Mouse (Mus musculus): Measurements from ENCODE around the gene E2f8. TPM values are rescaled to one million over a fixed set of nuclear protein-coding genes. Genes with fewer than 3 reads are reported as not detected.

Gene E2f8
- polyA plus RNA-seq, 1 experiment from 2014 or later: 22.9 TPM

- H3K27me3 ChIP-seq: no peaks in the 10 kb centered on the region
- H3K4me1 ChIP-seq: peaks cover 32% of the 10 kb centered on the region
- no peaks in the 10 kb centered on the region for H3K36me3 ChIP-seq
- WGBS: 52% methylated on average over 2 of the region's 2 CpGs
- H3K27ac ChIP-seq: 0 out of 2 replicates have a peak overlapping the region, but pooled peaks have one; percentile 50
- H3K4me2 ChIP-seq: no peak overlapping the region
- no peak overlapping the region for H3K9ac ChIP-seq
- no peak overlapping the region for H3K4me3 ChIP-seq (replicated peaks)
- no peaks in the 10 kb centered on the region for H3K9me3 ChIP-seq (replicated peaks)
- ATAC-seq (replicated peaks; ENCODE audit: low FRiP score): no peak
These were observed 7.4 kb upstream of the E2f8 start for GRCm38 (mm10) chr7:48888751-48889150.

- WGBS: 19% methylated on average over 8 of the region's 8 CpGs
- peak; percentile 50; the same call in 1 of the 2 replicates for ATAC-seq (replicated peaks; ENCODE audit: low FRiP score)
- Histone ChIP-seq H3K4me1 (peaks cover 32% of the 10 kb centered on the region), H3K9me3 (replicated peaks) (no peaks in the 10 kb centered on the region), H3K4me3 (replicated peaks) (no peak overlapping the region), H3K36me3 (no peaks in the 10 kb centered on the region), H3K27ac (peak overlapping the region; percentile 50; the same call in 1 of the 2 replicates), H3K4me2 (peak overlapping the region; percentile 8; the same call in 1 of the 2 replicates), H3K9ac (no peak overlapping the region), H3K27me3 (0 out of 2 replicates have a peak, but pooled peaks cover under 1% of the 10 kb centered on the region)
These were observed 6.6 kb upstream of the E2f8 start for GRCm38 (mm10) chr7:48887973-48888372.

DNA sequence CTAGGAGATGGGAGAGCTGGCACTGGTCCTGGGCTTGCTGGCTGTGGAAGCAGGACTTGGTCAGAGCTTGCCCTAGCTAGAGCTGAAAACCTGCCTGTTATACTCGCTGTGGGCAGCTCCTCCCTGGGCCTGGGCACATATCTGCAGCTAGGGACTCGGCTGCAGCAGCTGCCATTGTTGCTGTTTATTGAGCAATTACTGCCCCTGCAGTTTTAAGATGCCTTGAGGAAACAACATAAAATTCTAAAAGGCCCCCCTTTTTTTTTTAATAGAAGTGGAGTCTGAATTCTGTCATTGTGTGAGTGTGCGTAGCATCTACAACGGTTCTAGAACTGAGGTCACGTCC lies 2.8 kb upstream of the E2f8 start:
- no peaks in the 10 kb centered on the region for H3K9me3 ChIP-seq (replicated peaks)
- H3K36me3 ChIP-seq: no peaks in the 10 kb centered on the region
- 0 out of 2 replicates have a peak, but pooled peaks cover 3% of the 10 kb centered on the region for H3K27me3 ChIP-seq
- peaks cover 46% of the 10 kb centered on the region for H3K4me1 ChIP-seq
- WGBS: 70% methylated on average over 5 of the region's 5 CpGs
- ATAC-seq (replicated peaks; ENCODE audit: low FRiP score): no peak
- no peak overlapping the region for H3K27ac ChIP-seq
- no peak overlapping the region for H3K4me2 ChIP-seq
- no peak overlapping the region for H3K4me3 ChIP-seq (replicated peaks)
- no peak overlapping the region for H3K9ac ChIP-seq

DNA sequence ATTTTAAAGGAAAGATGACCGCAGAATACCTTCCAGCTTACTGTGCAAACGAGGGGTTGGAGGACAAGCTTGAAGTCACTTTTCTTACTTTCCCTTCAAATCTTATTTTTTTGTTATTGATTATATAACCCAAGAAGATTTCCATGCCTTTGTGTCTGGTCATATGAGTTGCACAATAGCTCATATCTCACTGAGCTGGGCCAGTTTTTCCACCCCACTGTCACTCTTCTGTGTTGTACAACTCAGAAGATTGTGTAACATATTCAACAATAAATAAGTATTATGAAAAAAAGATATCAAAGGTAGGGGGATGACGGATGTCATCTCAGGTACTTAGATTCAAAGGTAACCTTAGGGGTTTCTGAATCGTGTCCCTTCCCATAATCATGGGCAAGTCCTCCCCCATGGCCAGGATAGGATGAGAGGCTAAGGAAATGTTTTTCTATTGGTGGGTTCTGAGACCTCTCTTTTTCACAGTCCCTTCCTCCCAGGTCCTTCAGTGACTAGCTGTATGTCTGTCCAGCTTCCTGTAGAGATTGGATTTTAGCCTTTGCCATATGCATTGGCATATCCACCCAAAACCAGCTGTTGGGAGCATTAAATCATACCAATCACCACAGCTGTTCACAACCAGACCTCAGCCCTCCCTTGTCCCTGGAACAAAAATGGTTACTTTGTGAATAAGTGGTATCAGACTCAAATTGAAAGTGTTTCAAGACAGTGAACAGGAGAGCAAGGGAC lies 2.3 kb upstream of the E2f8 start:
- Histone ChIP-seq H3K27ac (no peak overlapping the region), H3K36me3 (no peaks in the 10 kb centered on the region), H3K4me2 (no peak overlapping the region), H3K27me3 (0 out of 2 replicates have a peak, but pooled peaks cover 3% of the 10 kb centered on the region), H3K4me3 (replicated peaks) (no peak overlapping the region), H3K9me3 (replicated peaks) (no peaks in the 10 kb centered on the region), H3K4me1 (peaks cover 47% of the 10 kb centered on the region), H3K9ac (no peak overlapping the region)
- ATAC-seq (replicated peaks; ENCODE audit: low FRiP score): no peak
- WGBS: 79% methylated on average over 4 of the region's 4 CpGs

DNA sequence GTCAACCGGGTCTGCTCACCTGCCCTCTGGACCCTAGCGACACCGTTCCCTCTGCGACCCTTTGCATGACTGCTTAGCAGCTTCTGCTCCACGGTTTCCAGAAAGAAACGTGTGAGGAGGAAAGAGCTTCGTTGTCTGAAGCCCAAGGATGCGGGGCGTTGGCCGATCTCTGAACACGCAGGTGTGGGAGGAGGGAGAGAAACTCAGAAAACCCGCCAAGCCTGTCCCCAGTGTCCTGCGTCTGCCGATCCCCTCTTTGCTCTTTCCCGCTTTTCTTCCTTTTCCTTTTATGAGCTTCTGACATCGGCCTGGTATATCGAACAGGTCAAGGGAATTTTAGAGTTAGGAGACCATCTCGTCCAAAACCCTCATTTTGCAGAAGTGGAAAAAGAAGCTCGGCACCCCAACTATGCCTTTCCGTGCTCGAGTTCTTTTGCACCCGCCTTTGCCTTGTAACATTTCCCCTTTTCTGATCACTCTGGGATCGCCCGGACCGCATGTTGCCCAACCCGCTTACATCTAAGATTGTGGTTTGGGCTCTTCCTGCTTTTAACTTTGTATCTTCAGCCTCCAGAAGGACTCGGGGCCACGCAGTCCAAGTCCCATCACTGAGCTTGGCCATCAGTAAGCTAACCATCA lies 694 bp upstream of the E2f8 start:
- WGBS: 2% methylated on average over 28 of the region's 28 CpGs
- peak overlapping the region; percentile 86 for H3K4me2 ChIP-seq
- peaks cover 13% of the 10 kb centered on the region; the same call in 1 of the 2 replicates for H3K36me3 ChIP-seq
- H3K27me3 ChIP-seq: 0 out of 2 replicates have a peak, but pooled peaks cover 3% of the 10 kb centered on the region
- no peak for ATAC-seq (replicated peaks; ENCODE audit: low FRiP score)
- no peaks in the 10 kb centered on the region for H3K9me3 ChIP-seq (replicated peaks)
- peaks cover 48% of the 10 kb centered on the region for H3K4me1 ChIP-seq
- peak overlapping the region; percentile 89 for H3K4me3 ChIP-seq (replicated peaks)
- peak overlapping the region; percentile 90 for H3K9ac ChIP-seq
- peak overlapping the region; percentile 92 for H3K27ac ChIP-seq

DNA sequence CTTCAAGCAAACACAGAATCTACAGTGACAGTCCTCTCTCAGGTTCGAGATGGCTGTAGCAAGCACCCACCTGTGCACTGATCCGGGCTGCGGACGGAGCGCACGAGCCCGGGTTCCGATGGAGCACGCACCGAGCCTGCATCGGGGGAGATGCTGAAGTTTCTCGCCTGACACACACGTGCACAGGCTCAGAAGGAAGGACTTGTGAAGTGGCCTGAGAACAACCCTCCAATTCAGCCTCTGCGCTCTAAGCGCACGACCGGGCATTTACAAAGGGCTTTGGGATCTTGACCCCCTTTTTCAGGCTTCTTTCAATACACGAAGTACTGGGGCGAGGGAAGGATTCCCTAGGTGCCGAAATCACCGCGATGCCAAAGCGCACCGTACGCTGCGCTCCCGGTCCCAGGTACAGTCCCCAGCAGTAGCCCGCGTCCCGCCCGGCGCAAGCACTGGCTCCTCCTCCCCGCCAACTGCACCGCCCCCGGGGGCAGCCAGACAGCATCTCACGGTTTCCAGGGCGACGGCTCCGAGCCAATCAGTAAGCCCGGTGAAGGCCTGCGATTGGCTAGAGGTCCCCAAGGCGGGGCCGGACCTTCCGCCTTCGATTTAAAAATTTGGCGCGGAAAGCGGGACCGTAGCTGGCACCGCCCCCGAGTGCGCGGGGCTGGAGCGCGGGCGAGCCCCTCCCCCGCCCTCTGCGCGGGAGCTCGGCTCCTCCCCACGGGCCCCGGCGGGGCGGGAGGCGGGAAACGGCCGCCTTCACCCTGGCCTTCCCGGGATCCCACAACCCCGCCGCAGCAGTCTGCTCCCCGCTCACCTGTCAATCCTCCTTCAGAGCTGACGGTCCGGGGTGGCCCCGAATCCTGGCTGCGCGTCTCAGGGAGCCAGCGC lies 560 bp downstream of the E2f8 start:
- H3K4me3 ChIP-seq (replicated peaks): peak overlapping the region; percentile 89
- H3K9ac ChIP-seq: peak overlapping the region; percentile 90
- peak overlapping the region; percentile 92 for H3K27ac ChIP-seq
- peaks cover 43% of the 10 kb centered on the region for H3K4me1 ChIP-seq
- H3K9me3 ChIP-seq (replicated peaks): no peaks in the 10 kb centered on the region
- peak overlapping the region; percentile 86 for H3K4me2 ChIP-seq
- H3K27me3 ChIP-seq: 0 out of 2 replicates have a peak, but pooled peaks cover 3% of the 10 kb centered on the region
- peaks cover 25% of the 10 kb centered on the region for H3K36me3 ChIP-seq
- WGBS: under 1% methylated on average over 70 of the region's 77 CpGs
- ATAC-seq (replicated peaks; ENCODE audit: low FRiP score): peak; percentile 98

GRCm38 (mm10) chr7:48879574-48879973 lies 1.8 kb downstream of the E2f8 start:
- H3K4me3 ChIP-seq (replicated peaks): peak overlapping the region; percentile 34
- peaks cover 37% of the 10 kb centered on the region for H3K36me3 ChIP-seq
- peaks cover 43% of the 10 kb centered on the region for H3K4me1 ChIP-seq
- peak overlapping the region; percentile 55 for H3K4me2 ChIP-seq
- 59% methylated on average over 3 of the region's 3 CpGs for WGBS
- 0 out of 2 replicates have a peak, but pooled peaks cover 3% of the 10 kb centered on the region for H3K27me3 ChIP-seq
- no peak overlapping the region for H3K27ac ChIP-seq
- H3K9ac ChIP-seq: peak overlapping the region; percentile 12; the same call in 1 of the 2 replicates
- ATAC-seq (replicated peaks; ENCODE audit: low FRiP score): no peak
- no peaks in the 10 kb centered on the region for H3K9me3 ChIP-seq (replicated peaks)

DNA sequence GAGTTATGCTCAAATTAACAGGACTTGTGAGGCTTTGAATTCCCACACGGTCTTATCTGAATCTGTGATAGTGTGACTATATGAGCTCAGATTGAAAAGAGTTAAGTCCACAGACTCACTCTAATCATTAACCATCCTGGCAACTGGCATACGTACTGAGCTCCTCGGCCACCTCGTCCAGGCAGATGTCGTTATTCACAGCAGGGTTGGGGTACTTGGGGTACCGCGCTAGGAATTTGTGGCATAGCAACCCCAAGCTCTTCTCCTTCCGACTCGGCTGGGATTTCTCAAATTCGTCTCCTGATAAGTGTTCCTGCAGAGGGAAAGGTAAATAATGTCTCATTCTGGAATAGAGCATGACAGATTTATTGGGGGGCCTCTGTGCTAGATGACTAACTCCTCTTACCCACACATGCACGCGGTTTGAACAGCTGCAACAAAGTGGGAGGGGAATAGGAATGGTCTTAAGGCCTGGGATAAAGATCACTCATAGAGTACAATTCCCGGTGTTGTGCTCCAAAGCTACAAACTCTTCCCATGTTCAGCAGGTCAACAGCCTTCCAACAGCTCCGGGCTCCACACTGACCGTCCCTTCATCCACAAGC lies 3.5 kb downstream of the E2f8 start:
- H3K4me3 ChIP-seq (replicated peaks): peak overlapping the region; percentile 4; the same call in 1 of the 2 replicates
- peaks cover 54% of the 10 kb centered on the region for H3K36me3 ChIP-seq
- H3K27ac ChIP-seq: peak overlapping the region; percentile 20; the same call in 1 of the 2 replicates

DNA sequence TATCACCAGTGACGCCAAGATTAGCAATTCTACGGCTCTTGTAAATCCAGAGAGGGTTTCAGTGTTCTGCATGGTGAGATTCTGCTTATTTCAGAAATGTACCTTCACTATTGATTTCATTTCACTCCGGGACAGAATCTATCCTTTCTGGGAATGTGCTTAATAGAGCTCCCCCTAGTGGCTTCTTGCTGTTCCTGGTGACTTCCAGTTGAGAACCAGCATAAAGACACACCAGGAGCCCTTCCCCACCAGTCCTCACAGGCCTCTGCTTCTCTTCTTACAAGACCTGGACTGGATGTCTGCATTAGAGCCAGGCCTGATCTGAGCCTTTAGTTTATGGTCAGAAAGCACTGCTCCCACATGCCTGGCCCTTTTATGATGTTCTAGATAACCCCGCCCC lies 4.9 kb downstream of the E2f8 start:
- Histone ChIP-seq H3K4me3 (replicated peaks) (no peak overlapping the region), H3K27me3 (no peaks in the 10 kb centered on the region), H3K9ac (no peak overlapping the region), H3K27ac (no peak overlapping the region), H3K4me2 (no peak overlapping the region), H3K9me3 (replicated peaks) (no peaks in the 10 kb centered on the region), H3K36me3 (peaks cover 68% of the 10 kb centered on the region), H3K4me1 (peaks cover 30% of the 10 kb centered on the region)
- no peak for ATAC-seq (replicated peaks; ENCODE audit: low FRiP score)
- 68% methylated on average over 4 of the region's 4 CpGs for WGBS

More for the DNA sequence above, 3.5 kb downstream of the E2f8 start:
- 39% methylated on average over 15 of the region's 15 CpGs for whole genome bisulfite sequencing
- H3K4me2 ChIP-seq: peak overlapping the region; percentile 38
- H3K9ac ChIP-seq: no peak overlapping the region
- ATAC-seq (replicated peaks; ENCODE audit: low FRiP score): no peak
- 0 out of 2 replicates have a peak, but pooled peaks cover 1% of the 10 kb centered on the region for H3K27me3 ChIP-seq
- H3K4me1 ChIP-seq: peaks cover 39% of the 10 kb centered on the region
- H3K9me3 ChIP-seq (replicated peaks): no peaks in the 10 kb centered on the region

GRCm38 (mm10) chr7:48875096-48875495 lies 6.3 kb downstream of the E2f8 start:
- Histone ChIP-seq H3K4me1 (peaks cover 26% of the 10 kb centered on the region), H3K9me3 (replicated peaks) (no peaks in the 10 kb centered on the region), H3K4me2 (no peak overlapping the region), H3K27me3 (no peaks in the 10 kb centered on the region), H3K27ac (no peak overlapping the region), H3K9ac (no peak overlapping the region), H3K4me3 (replicated peaks) (no peak overlapping the region), H3K36me3 (peaks cover 82% of the 10 kb centered on the region)
- no peak for ATAC-seq (replicated peaks; ENCODE audit: low FRiP score)
- 93% methylated on average over 14 of the region's 14 CpGs for WGBS

DNA sequence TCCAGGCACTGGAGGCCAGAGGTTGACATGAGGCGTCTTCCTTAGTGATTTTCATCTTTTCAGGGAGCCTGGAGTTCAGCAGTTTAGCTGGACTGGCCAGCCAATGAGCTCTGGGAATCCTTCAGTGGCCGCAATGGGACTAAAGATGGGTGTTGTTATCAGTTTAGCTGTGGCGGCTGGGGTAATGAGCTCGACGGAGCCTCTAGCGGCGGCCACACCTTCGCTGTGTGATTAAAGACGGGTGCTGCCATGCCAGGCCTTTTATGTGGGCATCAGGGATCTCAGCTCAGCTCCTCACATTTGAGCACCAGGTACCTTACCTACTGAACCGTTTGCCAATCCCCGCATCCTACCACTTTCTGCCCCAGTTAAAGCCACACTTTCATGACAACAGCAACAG lies 10.1 kb downstream of the E2f8 start:
- WGBS: 93% methylated on average over 11 of the region's 11 CpGs
- Histone ChIP-seq H3K4me3 (replicated peaks) (no peak overlapping the region), H3K27ac (no peak overlapping the region), H3K36me3 (peaks cover 99% of the 10 kb centered on the region), H3K9ac (no peak overlapping the region), H3K4me1 (no peaks in the 10 kb centered on the region), H3K4me2 (no peak overlapping the region), H3K27me3 (no peaks in the 10 kb centered on the region), H3K9me3 (replicated peaks) (no peaks in the 10 kb centered on the region)
- no peak for ATAC-seq (replicated peaks; ENCODE audit: low FRiP score)
